Mouse (Mus musculus): Measurements from ENCODE around the gene Gpr157. TPM values are rescaled to one million over a fixed set of nuclear protein-coding genes. Genes with fewer than 3 reads are reported as not detected.
A peak's percentile ranks its signal among the peaks of the same experiment; 100 is the strongest.

Gene Gpr157
- polyA plus RNA-seq, 1 experiment from 2014 or later, result 0.40 TPM

GRCm38 (mm10) chr4:150093560-150094462 lies 6.6 kb downstream of the Gpr157 start:
- peaks cover 3% of the 10 kb centered on the region; the same call in 1 of the 2 replicates for H3K4me1 ChIP-seq (replicated peaks)
- H3K36me3 ChIP-seq, result no peaks in the 10 kb centered on the region
- H3K4me2 ChIP-seq, result no peak overlapping the region
- H3K4me3 ChIP-seq, result no peak overlapping the region
- 26% methylated on average over 11 of the region's 12 CpGs for WGBS
- H3K27me3 ChIP-seq, result peaks cover 15% of the 10 kb centered on the region
- no peak overlapping the region for H3K27ac ChIP-seq (replicated peaks)
- no peak overlapping the region for H3K9ac ChIP-seq
- no peaks in the 10 kb centered on the region for H3K9me3 ChIP-seq
- ATAC-seq (ENCODE audit: low FRiP score, low read depth), result no peak

GRCm38 (mm10) chr4:150094463-150094789 lies 7.3 kb downstream of the Gpr157 start:
- Histone ChIP-seq H3K9me3 (no peaks in the 10 kb centered on the region), H3K27ac (replicated peaks) (no peak overlapping the region), H3K4me1 (replicated peaks) (peaks cover 3% of the 10 kb centered on the region; the same call in 1 of the 2 replicates), H3K36me3 (no peaks in the 10 kb centered on the region), H3K27me3 (peaks cover 10% of the 10 kb centered on the region), H3K4me2 (no peak overlapping the region), H3K4me3 (no peak overlapping the region), H3K9ac (no peak overlapping the region)
- ATAC-seq (ENCODE audit: low FRiP score, low read depth), result no peak
- 25% methylated on average over 5 of the region's 5 CpGs for WGBS

GRCm38 (mm10) chr4:150096309-150096708 lies 9.1 kb downstream of the Gpr157 start:
- Histone ChIP-seq H3K36me3 (no peaks in the 10 kb centered on the region), H3K9ac (no peak overlapping the region), H3K4me3 (no peak overlapping the region), H3K27ac (replicated peaks) (no peak overlapping the region), H3K4me1 (replicated peaks) (peaks cover 3% of the 10 kb centered on the region; the same call in 1 of the 2 replicates), H3K9me3 (no peaks in the 10 kb centered on the region), H3K4me2 (no peak overlapping the region), H3K27me3 (0 out of 2 replicates have a peak, but pooled peaks cover 8% of the 10 kb centered on the region)
- WGBS, result 78% methylated on average over 7 of the region's 7 CpGs
- ATAC-seq (ENCODE audit: low FRiP score, low read depth), result no peak

GRCm38 (mm10) chr4:150097847-150098246 lies 10.7 kb downstream of the Gpr157 start:
- Histone ChIP-seq H3K36me3 (no peaks in the 10 kb centered on the region), H3K27me3 (0 out of 2 replicates have a peak, but pooled peaks cover 3% of the 10 kb centered on the region), H3K9ac (no peak overlapping the region), H3K4me3 (no peak overlapping the region), H3K4me2 (no peak overlapping the region), H3K4me1 (replicated peaks) (peaks cover 3% of the 10 kb centered on the region; the same call in 1 of the 2 replicates), H3K9me3 (no peaks in the 10 kb centered on the region), H3K27ac (replicated peaks) (no peak overlapping the region)
- ATAC-seq (ENCODE audit: low FRiP score, low read depth), result no peak
- 91% methylated on average over 4 of the region's 4 CpGs for WGBS

- H3K9ac ChIP-seq, result no peak overlapping the region
Observed at GRCm38 (mm10) chr4:150098880-150099279, 11.7 kb downstream of the Gpr157 start.

GRCm38 (mm10) chr4:150102822-150103221 lies 15.7 kb downstream of the Gpr157 start:
- Histone ChIP-seq H3K27ac (replicated peaks) (no peak overlapping the region), H3K27me3 (0 out of 2 replicates have a peak, but pooled peaks cover 3% of the 10 kb centered on the region), H3K4me1 (replicated peaks) (no peaks in the 10 kb centered on the region), H3K36me3 (no peaks in the 10 kb centered on the region), H3K4me3 (no peak overlapping the region), H3K4me2 (no peak overlapping the region), H3K9ac (no peak overlapping the region), H3K9me3 (no peaks in the 10 kb centered on the region)
- 92% methylated on average over 7 of the region's 7 CpGs for WGBS
- ATAC-seq (ENCODE audit: low FRiP score, low read depth), result no peak

More at GRCm38 (mm10) chr4:150098880-150099279, 11.7 kb downstream of the Gpr157 start:
- Histone ChIP-seq H3K4me3 (no peak overlapping the region), H3K9me3 (no peaks in the 10 kb centered on the region), H3K27me3 (0 out of 2 replicates have a peak, but pooled peaks cover 3% of the 10 kb centered on the region), H3K4me1 (replicated peaks) (peaks cover 3% of the 10 kb centered on the region; the same call in 1 of the 2 replicates), H3K27ac (replicated peaks) (no peak overlapping the region), H3K36me3 (no peaks in the 10 kb centered on the region), H3K4me2 (no peak overlapping the region)
- 0 out of 2 replicates have a peak, but pooled peaks have one; percentile 53 for ATAC-seq (ENCODE audit: low FRiP score, low read depth)
- WGBS, result 20% methylated on average over 10 of the region's 10 CpGs

- no peak for ATAC-seq (ENCODE audit: low FRiP score, low read depth)
- Histone ChIP-seq H3K27me3 (no peaks in the 10 kb centered on the region), H3K4me1 (replicated peaks) (no peaks in the 10 kb centered on the region), H3K27ac (replicated peaks) (no peak overlapping the region), H3K4me3 (no peak overlapping the region), H3K9me3 (no peaks in the 10 kb centered on the region), H3K9ac (no peak overlapping the region), H3K36me3 (no peaks in the 10 kb centered on the region), H3K4me2 (no peak overlapping the region)
- 68% methylated on average over 7 of the region's 7 CpGs for whole genome bisulfite sequencing
Observed at GRCm38 (mm10) chr4:150105671-150106070, 18.5 kb downstream of the Gpr157 start.

- no peaks in the 10 kb centered on the region for H3K4me1 ChIP-seq (replicated peaks)
- H3K36me3 ChIP-seq, result no peaks in the 10 kb centered on the region
- ATAC-seq (ENCODE audit: low FRiP score, low read depth), result no peak
- 78% methylated on average over 5 of the region's 5 CpGs for WGBS
- H3K27me3 ChIP-seq, result no peaks in the 10 kb centered on the region
- H3K27ac ChIP-seq (replicated peaks), result no peak overlapping the region
- H3K9ac ChIP-seq, result no peak overlapping the region
- H3K9me3 ChIP-seq, result no peaks in the 10 kb centered on the region
- H3K4me3 ChIP-seq, result no peak overlapping the region
- H3K4me2 ChIP-seq, result no peak overlapping the region
Observed at GRCm38 (mm10) chr4:150106637-150107036, 19.5 kb downstream of the Gpr157 start.

- H3K9me3 ChIP-seq, result no peaks in the 10 kb centered on the region
- no peaks in the 10 kb centered on the region for H3K36me3 ChIP-seq
- no peak for ATAC-seq (ENCODE audit: low FRiP score, low read depth)
- H3K27me3 ChIP-seq, result no peaks in the 10 kb centered on the region
- H3K4me2 ChIP-seq, result no peak overlapping the region
- no peak overlapping the region for H3K4me3 ChIP-seq
- no peak overlapping the region for H3K9ac ChIP-seq
- H3K4me1 ChIP-seq (replicated peaks), result no peaks in the 10 kb centered on the region
- WGBS, result 69% methylated on average over 3 of the region's 3 CpGs
- H3K27ac ChIP-seq (replicated peaks), result no peak overlapping the region
Observed at GRCm38 (mm10) chr4:150109636-150110035, 22.5 kb downstream of the Gpr157 start.

GRCm38 (mm10) chr4:150110373-150110772 lies 23.2 kb downstream of the Gpr157 start:
- H3K4me1 ChIP-seq (replicated peaks), result no peaks in the 10 kb centered on the region

GRCm38 (mm10) chr4:150112867-150113266 lies 25.7 kb downstream of the Gpr157 start:
- no peaks in the 10 kb centered on the region for H3K27me3 ChIP-seq
- H3K4me2 ChIP-seq, result peak overlapping the region; percentile 34
- no peaks in the 10 kb centered on the region for H3K36me3 ChIP-seq
- H3K27ac ChIP-seq (replicated peaks), result no peak overlapping the region
- no peak for ATAC-seq (ENCODE audit: low FRiP score, low read depth)
- H3K9me3 ChIP-seq, result no peaks in the 10 kb centered on the region
- 2% methylated on average over 14 of the region's 15 CpGs for WGBS
- H3K4me3 ChIP-seq, result no peak overlapping the region
- no peaks in the 10 kb centered on the region for H3K4me1 ChIP-seq (replicated peaks)
- no peak overlapping the region for H3K9ac ChIP-seq

More at GRCm38 (mm10) chr4:150110373-150110772, 23.2 kb downstream of the Gpr157 start:
- no peaks in the 10 kb centered on the region for H3K27me3 ChIP-seq
- H3K4me2 ChIP-seq, result no peak overlapping the region
- H3K4me3 ChIP-seq, result no peak overlapping the region
- no peaks in the 10 kb centered on the region for H3K9me3 ChIP-seq
- 74% methylated on average over 9 of the region's 9 CpGs for WGBS
- no peaks in the 10 kb centered on the region for H3K36me3 ChIP-seq
- no peak overlapping the region for H3K27ac ChIP-seq (replicated peaks)
- no peak overlapping the region for H3K9ac ChIP-seq
- ATAC-seq (ENCODE audit: low FRiP score, low read depth), result no peak

GRCm38 (mm10) chr4:150114505-150115061 lies 27.4 kb downstream of the Gpr157 start:
- Histone ChIP-seq H3K27ac (replicated peaks) (no peak overlapping the region), H3K27me3 (no peaks in the 10 kb centered on the region), H3K4me1 (replicated peaks) (peaks cover 9% of the 10 kb centered on the region), H3K4me3 (no peak overlapping the region), H3K9ac (no peak overlapping the region), H3K9me3 (no peaks in the 10 kb centered on the region), H3K4me2 (no peak overlapping the region), H3K36me3 (no peaks in the 10 kb centered on the region)
- ATAC-seq (ENCODE audit: low FRiP score, low read depth), result no peak
- WGBS, result 90% methylated on average over 26 of the region's 26 CpGs

Data from hindbrain, embryonic 15.5 days (tissue).